Mouse (Mus musculus): ENCODE data around the gene Cela2a. TPM values are rescaled to one million over a fixed set of nuclear protein-coding genes. Genes with fewer than 3 reads are reported as not detected.

Gene Cela2a
- polyA plus RNA-seq, 1 experiment from 2014 or later, result 6.9 TPM

GRCm38 (mm10) chr4:141791951-141792350, 34.0 kb downstream of the Cela2a start:
- Histone ChIP-seq H3K27me3 (replicated peaks; ENCODE audit: control insufficient read depth, insufficient read depth, low read length) (no peaks in the 10 kb centered on the region), H3K36me3 (ENCODE audit: control insufficient read depth, insufficient read depth, low read length) (peaks cover 16% of the 10 kb centered on the region), H3K9me3 (ENCODE audit: control insufficient read depth, low read length) (no peaks in the 10 kb centered on the region), H3K9ac (ENCODE audit: low read length) (no peak overlapping the region), H3K4me2 (ENCODE audit: low read length) (no peak overlapping the region), H3K4me1 (replicated peaks; ENCODE audit: control insufficient read depth, insufficient read depth, low read length) (peaks cover 26% of the 10 kb centered on the region), H3K27ac (ENCODE audit: low read depth) (no peak overlapping the region), H3K4me3 (ENCODE audit: low read depth, low read length) (no peak overlapping the region)
- DNase-seq (ENCODE audit: low spot score) (no peak), ATAC-seq (replicated peaks; ENCODE audit: low FRiP score, low TSS enrichment, low read depth) (no peak)
- 87% methylated on average over 6 of the region's 8 CpGs for WGBS

- no peak for DNase-seq (ENCODE audit: low spot score)
- Histone ChIP-seq H3K4me3 (ENCODE audit: low read depth, low read length) (no peak overlapping the region), H3K27me3 (replicated peaks; ENCODE audit: control insufficient read depth, insufficient read depth, low read length) (no peaks in the 10 kb centered on the region), H3K9me3 (ENCODE audit: control insufficient read depth, low read length) (no peaks in the 10 kb centered on the region), H3K9ac (ENCODE audit: low read length) (no peak overlapping the region), H3K27ac (ENCODE audit: low read depth) (no peak overlapping the region), H3K4me2 (ENCODE audit: low read length) (peak overlapping the region; percentile 94; the same call in 1 of the 2 replicates), H3K36me3 (ENCODE audit: control insufficient read depth, insufficient read depth, low read length) (peaks cover 14% of the 10 kb centered on the region), H3K4me1 (replicated peaks; ENCODE audit: control insufficient read depth, insufficient read depth, low read length) (peaks cover 26% of the 10 kb centered on the region)
- no peak for ATAC-seq (replicated peaks; ENCODE audit: low FRiP score, low TSS enrichment, low read depth)
- WGBS, result 94% methylated on average over 7 of the region's 7 CpGs
Measured at GRCm38 (mm10) chr4:141791486-141791885, 34.5 kb downstream of the Cela2a start.

DNA sequence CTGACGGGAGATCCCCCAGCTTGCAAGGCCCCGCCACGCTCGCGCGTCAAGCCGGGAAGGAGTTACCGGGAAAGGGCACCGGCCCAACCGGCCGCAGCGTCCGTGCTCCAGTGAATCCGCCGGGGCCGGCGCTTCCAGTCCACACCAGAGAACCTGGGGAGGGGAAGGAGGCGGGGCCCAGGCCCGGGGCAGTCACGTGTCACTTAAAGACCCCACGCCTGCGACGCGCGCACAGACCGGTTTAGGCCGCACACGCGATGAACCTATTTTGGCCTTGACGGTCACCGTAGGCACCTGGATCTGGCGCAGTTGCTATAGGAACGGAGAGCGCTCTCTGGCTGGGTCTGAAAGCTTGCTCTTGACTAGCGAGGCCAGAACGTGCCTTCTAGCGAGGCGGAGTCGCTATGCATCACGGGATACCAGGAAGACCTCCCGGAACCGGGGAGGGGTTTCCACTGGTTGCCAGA, 35.4 kb downstream of the Cela2a start, which contains the start of gene Dnajc16:
TSS of gene Dnajc16 (minus strand) at position 408 of the 467 bp plus-strand sequence.
- Histone ChIP-seq H3K4me2 (ENCODE audit: low read length) (peak within 1 kb of the TSS; percentile 94), H3K4me1 (replicated peaks; ENCODE audit: control insufficient read depth, insufficient read depth, low read length) (peaks cover 26% of the 10 kb centered on the region), H3K9ac (ENCODE audit: low read length) (peak within 1 kb of the TSS; percentile 91), H3K9me3 (ENCODE audit: control insufficient read depth, low read length) (no peaks in the 10 kb centered on the region), H3K36me3 (ENCODE audit: control insufficient read depth, insufficient read depth, low read length) (peaks cover 19% of the 10 kb centered on the region), H3K27me3 (replicated peaks; ENCODE audit: control insufficient read depth, insufficient read depth, low read length) (no peaks in the 10 kb centered on the region), H3K4me3 (ENCODE audit: low read depth, low read length) (peak within 1 kb of the TSS; percentile 91), H3K27ac (ENCODE audit: low read depth) (peak within 1 kb of the TSS; percentile 61; the same call in 1 of the 2 replicates)
- peak; percentile 93 for ATAC-seq (replicated peaks; ENCODE audit: low FRiP score, low TSS enrichment, low read depth)
- peak; percentile 97 for DNase-seq (ENCODE audit: low spot score)
- under 1% methylated on average over 42 of the region's 42 CpGs for WGBS

DNA sequence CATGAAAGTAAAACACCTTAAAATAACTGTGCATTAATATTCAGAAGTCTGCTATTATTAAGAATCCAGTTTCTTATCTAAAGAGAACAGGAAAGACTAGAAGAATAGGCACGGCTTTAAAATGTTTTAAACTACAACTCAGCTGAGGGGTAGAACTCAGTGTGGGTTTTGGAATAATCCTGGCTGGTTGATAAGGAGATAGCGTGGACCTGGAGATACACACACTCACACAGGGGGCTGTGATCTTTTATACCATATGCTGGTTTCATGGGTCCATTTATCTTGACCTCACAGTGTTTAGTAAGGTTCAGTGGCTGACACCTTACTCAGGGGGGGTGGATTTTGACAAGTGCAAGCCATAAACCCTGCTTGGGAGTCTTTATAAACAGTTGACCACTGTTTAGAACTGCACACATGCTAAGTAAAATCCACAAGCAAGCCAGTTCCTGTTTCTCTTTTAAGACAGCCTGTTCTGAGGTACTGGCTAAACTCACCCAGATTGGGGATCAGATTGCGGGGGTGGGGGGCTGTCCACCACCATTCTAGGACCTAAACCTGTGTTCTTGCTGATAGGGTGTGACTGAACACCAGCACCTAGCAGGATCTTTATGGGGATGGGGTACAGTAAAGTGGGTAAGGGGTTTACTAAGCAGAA, 36.3 kb downstream of the Cela2a start:
- H3K4me1 ChIP-seq (replicated peaks; ENCODE audit: control insufficient read depth, insufficient read depth, low read length), result peaks cover 17% of the 10 kb centered on the region
- peak overlapping the region; percentile 94 for H3K4me2 ChIP-seq (ENCODE audit: low read length)
- H3K36me3 ChIP-seq (ENCODE audit: control insufficient read depth, insufficient read depth, low read length), result peaks cover 22% of the 10 kb centered on the region
- peak overlapping the region; percentile 91 for H3K9ac ChIP-seq (ENCODE audit: low read length)
- no peaks in the 10 kb centered on the region for H3K9me3 ChIP-seq (ENCODE audit: control insufficient read depth, low read length)
- H3K27me3 ChIP-seq (replicated peaks; ENCODE audit: control insufficient read depth, insufficient read depth, low read length), result no peaks in the 10 kb centered on the region
- ATAC-seq (replicated peaks; ENCODE audit: low FRiP score, low TSS enrichment, low read depth) (no peak), DNase-seq (ENCODE audit: low spot score) (no peak)
- 39% methylated on average over 3 of the region's 3 CpGs for WGBS
- H3K27ac ChIP-seq (ENCODE audit: low read depth), result peak overlapping the region; percentile 61; the same call in 1 of the 2 replicates
- peak overlapping the region; percentile 91 for H3K4me3 ChIP-seq (ENCODE audit: low read depth, low read length)

DNA sequence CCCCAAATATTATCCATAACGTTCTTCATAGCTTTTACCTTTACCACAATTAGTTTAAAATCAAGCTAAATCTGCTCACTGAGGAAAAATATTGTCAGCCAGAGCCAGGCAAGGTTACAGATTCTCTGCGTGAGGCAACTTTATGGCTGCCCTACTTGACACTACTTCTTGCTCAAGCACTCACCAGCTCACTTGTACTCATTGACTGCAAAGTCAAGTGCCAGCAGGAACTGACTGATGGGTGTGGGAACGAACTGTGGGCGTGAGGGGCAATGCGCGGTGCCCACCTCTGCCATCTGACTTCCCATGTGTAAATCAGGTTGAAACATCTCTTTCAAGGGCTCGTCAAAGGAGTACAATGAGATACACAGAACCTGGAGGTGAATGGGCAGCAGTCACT, 38.5 kb downstream of the Cela2a start:
- Histone ChIP-seq H3K4me2 (ENCODE audit: low read length) (no peak overlapping the region), H3K9me3 (ENCODE audit: control insufficient read depth, low read length) (no peaks in the 10 kb centered on the region), H3K27me3 (replicated peaks; ENCODE audit: control insufficient read depth, insufficient read depth, low read length) (no peaks in the 10 kb centered on the region), H3K27ac (ENCODE audit: low read depth) (no peak overlapping the region), H3K4me1 (replicated peaks; ENCODE audit: control insufficient read depth, insufficient read depth, low read length) (peaks cover 7% of the 10 kb centered on the region; the same call in 1 of the 2 replicates), H3K9ac (ENCODE audit: low read length) (no peak overlapping the region), H3K4me3 (ENCODE audit: low read depth, low read length) (no peak overlapping the region), H3K36me3 (ENCODE audit: control insufficient read depth, insufficient read depth, low read length) (peaks cover 43% of the 10 kb centered on the region)
- DNase-seq (ENCODE audit: low spot score) (no peak), ATAC-seq (replicated peaks; ENCODE audit: low FRiP score, low TSS enrichment, low read depth) (no peak)
- WGBS, result 91% methylated on average over 7 of the region's 7 CpGs

DNA sequence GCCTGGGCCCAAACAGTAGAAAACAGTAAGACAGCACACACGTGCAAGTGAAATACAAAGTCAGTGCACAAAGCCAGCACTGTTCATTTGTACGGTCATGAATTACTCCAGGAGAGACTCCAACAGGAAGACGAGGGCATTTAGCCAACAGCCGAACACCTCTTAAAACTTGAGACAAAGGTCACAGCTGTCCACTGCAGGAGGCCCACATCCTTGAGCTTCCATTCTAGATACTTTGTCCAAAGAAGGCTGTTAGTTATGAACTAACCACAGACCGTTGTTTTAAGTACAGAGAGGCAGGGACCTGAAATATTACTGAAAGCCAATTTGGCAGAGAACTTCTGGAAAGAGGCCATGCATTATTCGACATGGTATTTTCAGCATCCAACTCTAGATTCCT, 38.9 kb downstream of the Cela2a start:
- no peak overlapping the region for H3K27ac ChIP-seq (ENCODE audit: low read depth)
- no peak overlapping the region for H3K4me2 ChIP-seq (ENCODE audit: low read length)
- no peak for DNase-seq (ENCODE audit: low spot score)
- no peak overlapping the region for H3K4me3 ChIP-seq (ENCODE audit: low read depth, low read length)
- H3K27me3 ChIP-seq (replicated peaks; ENCODE audit: control insufficient read depth, insufficient read depth, low read length), result no peaks in the 10 kb centered on the region
- no peaks in the 10 kb centered on the region for H3K9me3 ChIP-seq (ENCODE audit: control insufficient read depth, low read length)
- H3K9ac ChIP-seq (ENCODE audit: low read length), result no peak overlapping the region
- H3K4me1 ChIP-seq (replicated peaks; ENCODE audit: control insufficient read depth, insufficient read depth, low read length), result peaks cover 7% of the 10 kb centered on the region; the same call in 1 of the 2 replicates
- H3K36me3 ChIP-seq (ENCODE audit: control insufficient read depth, insufficient read depth, low read length), result peaks cover 47% of the 10 kb centered on the region
- no peak for ATAC-seq (replicated peaks; ENCODE audit: low FRiP score, low TSS enrichment, low read depth)
- whole genome bisulfite sequencing, result 72% methylated on average over 6 of the region's 6 CpGs

GRCm38 (mm10) chr4:141786141-141786540, 39.8 kb downstream of the Cela2a start:
- H3K36me3 ChIP-seq (ENCODE audit: control insufficient read depth, insufficient read depth, low read length), result peaks cover 56% of the 10 kb centered on the region
- 93% methylated on average over 13 of the region's 13 CpGs for WGBS

GRCm38 (mm10) chr4:141784835-141785234, 41.1 kb downstream of the Cela2a start:
- peaks cover 6% of the 10 kb centered on the region; the same call in 1 of the 2 replicates for H3K4me1 ChIP-seq (replicated peaks; ENCODE audit: control insufficient read depth, insufficient read depth, low read length)
- no peak overlapping the region for H3K4me3 ChIP-seq (ENCODE audit: low read depth, low read length)
- no peak for ATAC-seq (replicated peaks; ENCODE audit: low FRiP score, low TSS enrichment, low read depth)
- H3K27me3 ChIP-seq (replicated peaks; ENCODE audit: control insufficient read depth, insufficient read depth, low read length), result no peaks in the 10 kb centered on the region
- H3K9ac ChIP-seq (ENCODE audit: low read length), result no peak overlapping the region
- WGBS, result 79% methylated on average over 5 of the region's 5 CpGs
- H3K27ac ChIP-seq (ENCODE audit: low read depth), result no peak overlapping the region
- no peak overlapping the region for H3K4me2 ChIP-seq (ENCODE audit: low read length)
- peaks cover 64% of the 10 kb centered on the region for H3K36me3 ChIP-seq (ENCODE audit: control insufficient read depth, insufficient read depth, low read length)
- no peak for DNase-seq (ENCODE audit: low spot score)
- no peaks in the 10 kb centered on the region for H3K9me3 ChIP-seq (ENCODE audit: control insufficient read depth, low read length)

More at GRCm38 (mm10) chr4:141786141-141786540, 39.8 kb downstream of the Cela2a start:
- Histone ChIP-seq H3K9ac (ENCODE audit: low read length) (no peak overlapping the region), H3K4me2 (ENCODE audit: low read length) (no peak overlapping the region), H3K4me1 (replicated peaks; ENCODE audit: control insufficient read depth, insufficient read depth, low read length) (peaks cover 7% of the 10 kb centered on the region; the same call in 1 of the 2 replicates), H3K27ac (ENCODE audit: low read depth) (no peak overlapping the region), H3K4me3 (ENCODE audit: low read depth, low read length) (no peak overlapping the region), H3K9me3 (ENCODE audit: control insufficient read depth, low read length) (no peaks in the 10 kb centered on the region), H3K27me3 (replicated peaks; ENCODE audit: control insufficient read depth, insufficient read depth, low read length) (no peaks in the 10 kb centered on the region)
- DNase-seq (ENCODE audit: low spot score) (no peak), ATAC-seq (replicated peaks; ENCODE audit: low FRiP score, low TSS enrichment, low read depth) (no peak)

Measured in intestine, embryonic 14.5 days (tissue).